Comparison of ENCODE assay signal across 25 mouse cellular contexts in the genomic region with DNA sequence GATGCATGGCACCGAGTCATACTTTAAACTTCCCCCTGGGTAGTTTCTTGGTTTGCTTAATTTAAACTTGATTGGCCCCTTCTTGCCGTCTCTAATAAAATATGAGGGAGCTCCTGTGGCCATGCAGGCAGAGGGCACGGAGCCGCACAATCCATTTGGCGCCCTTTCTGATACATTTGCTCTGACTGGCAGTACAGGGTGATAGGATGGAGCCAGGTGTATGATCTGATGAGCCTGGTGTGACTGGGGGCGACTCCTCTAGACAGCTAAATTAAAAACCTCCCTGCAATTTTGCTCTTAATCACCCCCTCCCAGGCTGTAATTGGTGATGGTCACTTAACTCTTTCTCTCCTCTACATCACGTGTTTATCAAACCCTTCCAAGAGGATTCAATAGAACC.
DNase-seq lines count a peak whose midpoint lies in the region; ATAC-seq and TF ChIP-seq lines count a peak whose summit lies in the region.
"Had no signal": no experiment of that assay in that cellular context is flagged by ENCODE, and none has a peak within 500 bp of the region (broad histone marks: within the 10 kb centered on the region; RNA-seq: fewer than 3 reads in every experiment).

No protein-coding gene starts in this region.

- no peak overlapping the region for H3K4me2 ChIP-seq in forebrain, postnatal 0 days (ENCODE audit: low read depth)
- H3K4me2 ChIP-seq in hindbrain, embryonic 11.5 days (replicated peaks; ENCODE audit: low read depth, low read length) = no peak overlapping the region
- no peak overlapping the region for H3K4me2 ChIP-seq in hindbrain, embryonic 15.5 days
- H3K4me2 ChIP-seq in hindbrain, postnatal 0 days (ENCODE audit: low read depth, low read length) = no peak overlapping the region
- no peak overlapping the region for H3K4me2 ChIP-seq in midbrain, embryonic 13.5 days (replicated peaks)
- H3K4me2 ChIP-seq: embryonic facial prominence, embryonic 12.5 days; embryonic facial prominence, embryonic 15.5 days; forebrain, embryonic 13.5 days; heart, embryonic 13.5 days had no signal

- peaks cover 100% of the 10 kb centered on the region for H3K27me3 ChIP-seq in forebrain, embryonic 10.5 days (ENCODE audit: poor library complexity, severe bottlenecking)
- peaks cover 40% of the 10 kb centered on the region for H3K27me3 ChIP-seq in forebrain, postnatal 0 days (ENCODE audit: insufficient read depth, low read length)
- H3K27me3 ChIP-seq in hindbrain, embryonic 11.5 days (ENCODE audit: control insufficient read depth, insufficient read depth, low read length) = 0 out of 2 replicates have a peak, but pooled peaks cover 2% of the 10 kb centered on the region
- peaks cover 59% of the 10 kb centered on the region for H3K27me3 ChIP-seq in hindbrain, embryonic 10.5 days (ENCODE audit: insufficient read depth, poor library complexity, severe bottlenecking)
- peaks cover 11% of the 10 kb centered on the region for H3K27me3 ChIP-seq in hindbrain, embryonic 15.5 days
- peaks cover 21% of the 10 kb centered on the region for H3K27me3 ChIP-seq in hindbrain, postnatal 0 days (ENCODE audit: insufficient read depth, low read length)
- H3K27me3 ChIP-seq in midbrain, embryonic 13.5 days = peaks cover 72% of the 10 kb centered on the region
- H3K27me3 ChIP-seq in midbrain, embryonic 10.5 days (ENCODE audit: low read depth, poor library complexity, severe bottlenecking) = peaks cover 99% of the 10 kb centered on the region
- H3K27me3 ChIP-seq: embryonic facial prominence, embryonic 12.5 days; embryonic facial prominence, embryonic 15.5 days had no signal

- H3K27ac ChIP-seq in forebrain, embryonic 10.5 days = no peak overlapping the region
- H3K27ac ChIP-seq in forebrain, postnatal 0 days (ENCODE audit: low read depth, low read length) = no peak overlapping the region
- no peak overlapping the region for H3K27ac ChIP-seq in hindbrain, embryonic 11.5 days (ENCODE audit: low read depth, low read length)
- no peak overlapping the region for H3K27ac ChIP-seq in hindbrain, embryonic 10.5 days
- no peak overlapping the region for H3K27ac ChIP-seq in hindbrain, embryonic 15.5 days (replicated peaks)
- H3K27ac ChIP-seq in hindbrain, postnatal 0 days = no peak overlapping the region
- H3K27ac ChIP-seq in midbrain, embryonic 13.5 days = no peak overlapping the region
- H3K27ac ChIP-seq in midbrain, embryonic 10.5 days (replicated peaks) = no peak overlapping the region
- H3K27ac ChIP-seq: embryonic facial prominence, embryonic 12.5 days; embryonic facial prominence, embryonic 15.5 days; forebrain, embryonic 13.5 days; heart, adult 2 months; heart, embryonic 10.5 days; heart, embryonic 13.5 days had no signal

- 83% methylated on average over 7 of the region's 7 CpGs for WGBS in forebrain, embryonic 10.5 days
- 71% methylated on average over 7 of the region's 7 CpGs for WGBS in forebrain, postnatal 0 days
- 81% methylated on average over 7 of the region's 7 CpGs for WGBS in hindbrain, embryonic 11.5 days
- 82% methylated on average over 7 of the region's 7 CpGs for WGBS in hindbrain, embryonic 10.5 days
- 62% methylated on average over 7 of the region's 7 CpGs for WGBS in hindbrain, embryonic 15.5 days
- 58% methylated on average over 7 of the region's 7 CpGs for WGBS in hindbrain, postnatal 0 days
- 78% methylated on average over 7 of the region's 7 CpGs for WGBS in midbrain, embryonic 13.5 days
- WGBS in midbrain, embryonic 10.5 days = 85% methylated on average over 7 of the region's 7 CpGs

- no peaks in the 10 kb centered on the region for H3K9me3 ChIP-seq in forebrain, embryonic 10.5 days
- no peaks in the 10 kb centered on the region for H3K9me3 ChIP-seq in forebrain, postnatal 0 days (ENCODE audit: low read length)
- no peaks in the 10 kb centered on the region for H3K9me3 ChIP-seq in hindbrain, embryonic 11.5 days (ENCODE audit: control insufficient read depth, low read length)
- H3K9me3 ChIP-seq in hindbrain, embryonic 10.5 days = no peaks in the 10 kb centered on the region
- no peaks in the 10 kb centered on the region for H3K9me3 ChIP-seq in hindbrain, embryonic 15.5 days
- H3K9me3 ChIP-seq in hindbrain, postnatal 0 days (ENCODE audit: low read length) = no peaks in the 10 kb centered on the region
- H3K9me3 ChIP-seq in midbrain, embryonic 13.5 days = no peaks in the 10 kb centered on the region
- H3K9me3 ChIP-seq in midbrain, embryonic 10.5 days (replicated peaks) = no peaks in the 10 kb centered on the region
- H3K9me3 ChIP-seq: embryonic facial prominence, embryonic 12.5 days; embryonic facial prominence, embryonic 15.5 days; forebrain, embryonic 13.5 days; heart, embryonic 10.5 days; heart, embryonic 13.5 days had no signal

- TF ChIP-seq CTCF in forebrain, postnatal 0 days (IDR thresholded peaks at IDR 0.05; ENCODE audit: low read depth) = no peak
- no peak for TF ChIP-seq CTCF in hindbrain, postnatal 0 days (IDR thresholded peaks at IDR 0.05; ENCODE audit: low read depth)

- H3K4me3 ChIP-seq in forebrain, embryonic 10.5 days = no peak overlapping the region
- H3K4me3 ChIP-seq in forebrain, postnatal 0 days (ENCODE audit: low read depth, low read length) = no peak overlapping the region
- no peak overlapping the region for H3K4me3 ChIP-seq in hindbrain, embryonic 11.5 days (ENCODE audit: low read depth, low read length)
- no peak overlapping the region for H3K4me3 ChIP-seq in hindbrain, embryonic 10.5 days
- no peak overlapping the region for H3K4me3 ChIP-seq in hindbrain, embryonic 15.5 days
- no peak overlapping the region for H3K4me3 ChIP-seq in hindbrain, postnatal 0 days (ENCODE audit: low read length)
- no peak overlapping the region for H3K4me3 ChIP-seq in midbrain, embryonic 13.5 days (replicated peaks)
- no peak overlapping the region for H3K4me3 ChIP-seq in midbrain, embryonic 10.5 days
- H3K4me3 ChIP-seq: embryonic facial prominence, embryonic 12.5 days; embryonic facial prominence, embryonic 15.5 days; forebrain, embryonic 13.5 days; heart, adult 2 months; heart, embryonic 10.5 days; heart, embryonic 13.5 days had no signal

- DNase-seq in forebrain, embryonic 10.5 days (ENCODE audit: extremely low spot score, low spot score) = peak; percentile 11
- no peak for DNase-seq in forebrain, postnatal 0 days
- no peak for DNase-seq in hindbrain, embryonic 11.5 days (ENCODE audit: low spot score)
- no peak for DNase-seq in hindbrain, embryonic 10.5 days (ENCODE audit: low spot score)
- no peak for DNase-seq in hindbrain, postnatal 0 days (ENCODE audit: low spot score)
- DNase-seq in midbrain, embryonic 10.5 days (ENCODE audit: low spot score) = no peak
- DNase-seq: adrenal gland, adult 8-10 months; adrenal gland, postnatal 25 days; cerebellum, adult 18-20 months; cerebellum, adult 9-10 months; cerebellum, postnatal 14 days; gastrocnemius, postnatal 25 days; heart, adult 2 months; heart, postnatal 14 days; kidney, adult 18-20 months had no signal

- H3K9ac ChIP-seq in forebrain, postnatal 0 days = no peak overlapping the region
- H3K9ac ChIP-seq in hindbrain, embryonic 11.5 days (ENCODE audit: low read depth, low read length) = no peak overlapping the region
- no peak overlapping the region for H3K9ac ChIP-seq in hindbrain, embryonic 15.5 days
- no peak overlapping the region for H3K9ac ChIP-seq in hindbrain, postnatal 0 days (replicated peaks; ENCODE audit: low read length)
- H3K9ac ChIP-seq in midbrain, embryonic 13.5 days (replicated peaks) = no peak overlapping the region
- H3K9ac ChIP-seq: embryonic facial prominence, embryonic 12.5 days; embryonic facial prominence, embryonic 15.5 days; forebrain, embryonic 13.5 days; heart, embryonic 13.5 days had no signal

- ATAC-seq in forebrain, postnatal 0 days = no peak
- 0 out of 2 replicates have a peak, but pooled peaks have one; percentile 12 for ATAC-seq in hindbrain, embryonic 11.5 days (ENCODE audit: low FRiP score)
- peak; percentile 42; the same call in 1 of the 2 replicates for ATAC-seq in hindbrain, embryonic 15.5 days (ENCODE audit: low FRiP score, low read depth)
- ATAC-seq in hindbrain, postnatal 0 days = no peak
- ATAC-seq in midbrain, embryonic 13.5 days = 0 out of 2 replicates have a peak, but pooled peaks have one; percentile 11
- ATAC-seq: activated CD4-positive, CD25-positive, alpha-beta regulatory T cell, adult 4 months; forebrain, embryonic 13.5 days; inflammation-experienced regulatory T-cells, adult 6 months; intestine, embryonic 16.5 days had no signal

- H3K4me1 ChIP-seq in forebrain, embryonic 10.5 days = peaks cover 12% of the 10 kb centered on the region
- no peaks in the 10 kb centered on the region for H3K4me1 ChIP-seq in forebrain, postnatal 0 days (ENCODE audit: insufficient read depth)
- H3K4me1 ChIP-seq in hindbrain, embryonic 11.5 days (replicated peaks; ENCODE audit: control insufficient read depth, insufficient read depth, low read length) = no peaks in the 10 kb centered on the region
- peaks cover 16% of the 10 kb centered on the region for H3K4me1 ChIP-seq in hindbrain, embryonic 10.5 days (replicated peaks)
- 0 out of 2 replicates have a peak, but pooled peaks cover 6% of the 10 kb centered on the region for H3K4me1 ChIP-seq in hindbrain, embryonic 15.5 days (replicated peaks)
- H3K4me1 ChIP-seq in hindbrain, postnatal 0 days (ENCODE audit: insufficient read depth, low read length) = no peaks in the 10 kb centered on the region
- H3K4me1 ChIP-seq in midbrain, embryonic 13.5 days (replicated peaks) = no peaks in the 10 kb centered on the region
- H3K4me1 ChIP-seq in midbrain, embryonic 10.5 days = peaks cover 6% of the 10 kb centered on the region; the same call in 1 of the 2 replicates
- H3K4me1 ChIP-seq: embryonic facial prominence, embryonic 12.5 days; embryonic facial prominence, embryonic 15.5 days; forebrain, embryonic 13.5 days; heart, embryonic 10.5 days; heart, embryonic 13.5 days had no signal

- no peaks in the 10 kb centered on the region for H3K36me3 ChIP-seq in forebrain, embryonic 10.5 days (replicated peaks)
- no peaks in the 10 kb centered on the region for H3K36me3 ChIP-seq in forebrain, postnatal 0 days (ENCODE audit: insufficient read depth)
- no peaks in the 10 kb centered on the region for H3K36me3 ChIP-seq in hindbrain, embryonic 11.5 days (ENCODE audit: control insufficient read depth, insufficient read depth, low read length)
- no peaks in the 10 kb centered on the region for H3K36me3 ChIP-seq in hindbrain, embryonic 10.5 days
- no peaks in the 10 kb centered on the region for H3K36me3 ChIP-seq in hindbrain, embryonic 15.5 days
- H3K36me3 ChIP-seq in hindbrain, postnatal 0 days (ENCODE audit: insufficient read depth, low read length) = no peaks in the 10 kb centered on the region
- no peaks in the 10 kb centered on the region for H3K36me3 ChIP-seq in midbrain, embryonic 13.5 days
- no peaks in the 10 kb centered on the region for H3K36me3 ChIP-seq in midbrain, embryonic 10.5 days
- H3K36me3 ChIP-seq: embryonic facial prominence, embryonic 12.5 days; embryonic facial prominence, embryonic 15.5 days; heart, embryonic 10.5 days; heart, embryonic 13.5 days had no signal

Comparison
In these comparisons a context has a peak if more than half of its experiments do, and no peak if none do; other contexts are left out.
1. ATAC-seq: peak in hindbrain, embryonic 11.5 days (single experiment), hindbrain, embryonic 15.5 days (single experiment) and midbrain, embryonic 13.5 days (single experiment); none in forebrain, postnatal 0 days (single experiment) and hindbrain, postnatal 0 days (single experiment).